8 mouse cellular contexts compared by ENCODE assay signal in the genomic region with DNA sequence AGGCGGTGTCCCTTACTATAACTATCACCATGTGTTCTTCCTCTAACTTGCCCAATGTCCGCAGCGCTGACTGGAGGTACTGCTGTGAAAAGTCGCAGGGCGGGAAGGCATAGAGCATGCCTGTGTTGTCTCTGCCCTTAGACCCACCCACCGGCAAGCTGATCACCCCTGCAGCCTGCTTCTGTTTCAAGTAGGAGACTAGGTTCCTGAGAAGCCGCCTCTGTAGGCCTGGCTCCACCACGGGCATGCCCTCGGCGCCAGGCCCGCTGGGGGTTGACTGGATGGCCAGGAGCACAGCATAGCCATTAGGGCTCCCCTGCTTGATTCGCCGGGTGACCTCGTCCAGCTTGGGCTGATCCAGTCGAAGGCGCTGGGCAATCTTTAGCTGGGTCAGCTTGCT. TPM values are rescaled to one million over a fixed set of nuclear protein-coding genes. Genes with fewer than 3 reads are reported as not detected.
A peak's percentile ranks its signal among the peaks of the same experiment; 100 is the strongest.
DNase-seq lines count a peak whose midpoint lies in the region; ATAC-seq and TF ChIP-seq lines count a peak whose summit lies in the region.

No protein-coding gene starts in this region.

- peaks cover 64% of the 10 kb centered on the region for H3K36me3 ChIP-seq in kidney, embryonic 15.5 days
- H3K36me3 ChIP-seq in G1E (replicated peaks): peaks cover 78% of the 10 kb centered on the region
- peaks cover 72% of the 10 kb centered on the region for H3K36me3 ChIP-seq in limb, embryonic 14.5 days (ENCODE audit: control insufficient read depth, insufficient read depth, low read length)
- peaks cover 40% of the 10 kb centered on the region for H3K36me3 ChIP-seq in stomach, embryonic 14.5 days (ENCODE audit: control insufficient read depth, insufficient read depth, low read length)

- H3K4me1 ChIP-seq in kidney, embryonic 15.5 days: peaks cover 61% of the 10 kb centered on the region
- H3K4me1 ChIP-seq in G1E (ENCODE audit: insufficient read depth, low read depth, low read length): peaks cover 65% of the 10 kb centered on the region
- peaks cover 2% of the 10 kb centered on the region; the same call in 1 of the 2 replicates for H3K4me1 ChIP-seq in embryonic fibroblast, embryonic 13.5 days (ENCODE audit: control insufficient read depth, insufficient read depth, low read length)
- H3K4me1 ChIP-seq in limb, embryonic 14.5 days (ENCODE audit: control insufficient read depth, insufficient read depth, low read length): peaks cover 23% of the 10 kb centered on the region
- peaks cover 27% of the 10 kb centered on the region for H3K4me1 ChIP-seq in stomach, embryonic 14.5 days (ENCODE audit: control insufficient read depth, insufficient read depth, low read length)

- no peak for TF ChIP-seq CTCF in G1E (IDR thresholded peaks at IDR 0.05; ENCODE audit: low read depth, low read length)
- no peak for TF ChIP-seq CTCF in embryonic fibroblast, embryonic 13.5 days (IDR thresholded peaks at IDR 0.05; ENCODE audit: borderline replicate concordance, insufficient read depth, low read length)

- H3K27me3 ChIP-seq in kidney, embryonic 15.5 days: no peaks in the 10 kb centered on the region
- H3K27me3 ChIP-seq in G1E (ENCODE audit: insufficient read depth, low read length): no peaks in the 10 kb centered on the region
- H3K27me3 ChIP-seq in limb, embryonic 14.5 days (ENCODE audit: control insufficient read depth, insufficient read depth, low read length): no peaks in the 10 kb centered on the region
- no peaks in the 10 kb centered on the region for H3K27me3 ChIP-seq in stomach, embryonic 14.5 days (ENCODE audit: control insufficient read depth, insufficient read depth, low read length)

- H3K27ac ChIP-seq in kidney, embryonic 15.5 days: no peak overlapping the region
- H3K27ac ChIP-seq in embryonic fibroblast, embryonic 13.5 days (ENCODE audit: insufficient read depth, low read length): no peak overlapping the region
- H3K27ac ChIP-seq in limb, embryonic 14.5 days (replicated peaks; ENCODE audit: low read depth, low read length): no peak overlapping the region; the same call in 1 of the 2 replicates
- H3K27ac ChIP-seq in stomach, embryonic 14.5 days (ENCODE audit: low read length): no peak overlapping the region

- H3K4me2 ChIP-seq in kidney, embryonic 15.5 days: peak overlapping the region; percentile 98
- H3K4me2 ChIP-seq in limb, embryonic 14.5 days (replicated peaks; ENCODE audit: low read depth, low read length, severe bottlenecking): peak overlapping the region; percentile 95
- peak overlapping the region; percentile 99 for H3K4me2 ChIP-seq in stomach, embryonic 14.5 days (replicated peaks; ENCODE audit: low read depth, low read length)

- peak overlapping the region; percentile 97 for H3K9ac ChIP-seq in kidney, embryonic 15.5 days
- peak overlapping the region; percentile 98 for H3K9ac ChIP-seq in limb, embryonic 14.5 days (ENCODE audit: low read depth, low read length, severe bottlenecking)
- H3K9ac ChIP-seq in stomach, embryonic 14.5 days (replicated peaks; ENCODE audit: low read depth, low read length): peak overlapping the region; percentile 34; the same call in 1 of the 2 replicates

- no peaks in the 10 kb centered on the region for H3K9me3 ChIP-seq in kidney, embryonic 15.5 days (replicated peaks)
- H3K9me3 ChIP-seq in G1E (replicated peaks): no peaks in the 10 kb centered on the region
- H3K9me3 ChIP-seq in limb, embryonic 14.5 days (ENCODE audit: control insufficient read depth, low read length): no peaks in the 10 kb centered on the region
- no peaks in the 10 kb centered on the region for H3K9me3 ChIP-seq in stomach, embryonic 14.5 days (ENCODE audit: control insufficient read depth, low read depth, low read length)

- DNase-seq in kidney, adult 11 months: no peak
- peak; percentile 4 for DNase-seq in G1E (ENCODE audit: low spot score)
- no peak for DNase-seq in limb, embryonic 14.5 days (ENCODE audit: low spot score)
- no peak for DNase-seq in layer of hippocampus, postnatal 36 days

- H3K4me3 ChIP-seq in kidney, embryonic 15.5 days (replicated peaks): peak overlapping the region; percentile 94
- H3K4me3 ChIP-seq in G1E (ENCODE audit: low read depth, low read length): peak overlapping the region; percentile 79; the same call in 1 of the 2 replicates
- peak overlapping the region; percentile 50 for H3K4me3 ChIP-seq in embryonic fibroblast, embryonic 13.5 days (ENCODE audit: insufficient read depth, low read length)
- peak overlapping the region; percentile 93 for H3K4me3 ChIP-seq in limb, embryonic 14.5 days (replicated peaks; ENCODE audit: low read length)
- peak overlapping the region; percentile 87 for H3K4me3 ChIP-seq in stomach, embryonic 14.5 days (ENCODE audit: low read depth, low read length)

- no peak for ATAC-seq in kidney, embryonic 15.5 days (replicated peaks; ENCODE audit: low FRiP score)
- ATAC-seq in G1E (ENCODE audit: extremely low read depth, insufficient number of reproducible peaks, low FRiP score, poor library complexity, severe bottlenecking): no peak
- no peak for ATAC-seq in limb, embryonic 14.5 days (ENCODE audit: low FRiP score, low read depth)
- ATAC-seq in stomach, embryonic 14.5 days (ENCODE audit: insufficient number of reproducible peaks, insufficient read depth, low FRiP score, low read depth): no peak
- ATAC-seq in frontal cortex, adult (ENCODE audit: low TSS enrichment): no peak

- no peak for TF ChIP-seq POLR2A in embryonic fibroblast, embryonic 13.5 days (IDR thresholded peaks at IDR 0.05; ENCODE audit: low read depth, low read length)
- TF ChIP-seq POLR2A in limb, embryonic 14.5 days (IDR thresholded peaks at IDR 0.05; ENCODE audit: borderline replicate concordance, extremely low read depth, insufficient read depth, insufficient read length): no peak

- 18% methylated on average over 16 of the region's 16 CpGs for WGBS in kidney, embryonic 15.5 days
- 30% methylated on average over 16 of the region's 16 CpGs for WGBS in limb, embryonic 14.5 days
- 21% methylated on average over 16 of the region's 16 CpGs for WGBS in stomach, embryonic 14.5 days

RNA-seq across cellular contexts. Expression of gene Rbm15b, which starts 2.9 kb away (rescaled TPM):
- polyA plus RNA-seq in kidney, embryonic 15.5 days (2015; fragmentation: Nextera tagmentation; extraction: Ambion mirVana): 9.6 and 11.8 TPM in 2 replicates
- total RNA-seq in G1E (2014; fragmentation: Nextera tagmentation): 20.3 and 21.8 TPM in 2 replicates
- total RNA-seq in G1E (2017): 21.9 and 27.6 TPM in 2 replicates
- 23.5 and 30.0 TPM in 2 replicates for polyA plus RNA-seq in G1E (2012)
- 36.8 and 43.6 TPM in 2 replicates for polyA plus RNA-seq in embryonic fibroblast, embryonic 13.5 days (2011; ENCODE audit: insufficient read length, low read depth, missing spikeins)
- polyA plus RNA-seq in limb, embryonic 14.5 days (2012; rRNA removed): 18.8 and 20.4 TPM in 2 replicates
- 21.3 and 22.3 TPM in 2 replicates for polyA plus RNA-seq in limb, embryonic 14.5 days (2014; fragmentation: Nextera tagmentation; extraction: Ambion mirVana)
- 15.0 and 17.0 TPM in 2 replicates for polyA plus RNA-seq in stomach, embryonic 14.5 days (2014; fragmentation: Nextera tagmentation; extraction: Ambion mirVana)
- 10 to 100 TPM; 48.6 to 57.0 TPM for total RNA-seq in layer of hippocampus, postnatal 36 days (2021)

RNA-seq across cellular contexts. Expression of gene Manf, which starts 7.5 kb away (rescaled TPM):
- polyA plus RNA-seq in kidney, embryonic 15.5 days (2015; fragmentation: Nextera tagmentation; extraction: Ambion mirVana): 308 and 334 TPM in 2 replicates
- 142 and 198 TPM in 2 replicates for total RNA-seq in G1E (2014; fragmentation: Nextera tagmentation)
- 116 and 146 TPM in 2 replicates for total RNA-seq in G1E (2017)
- 32.8 and 64.7 TPM in 2 replicates for polyA plus RNA-seq in G1E (2012)
- 290 and 304 TPM in 2 replicates for polyA plus RNA-seq in embryonic fibroblast, embryonic 13.5 days (2011; ENCODE audit: insufficient read length, low read depth, missing spikeins)
- polyA plus RNA-seq in limb, embryonic 14.5 days (2012; rRNA removed): 79.7 and 110 TPM in 2 replicates
- 230 and 268 TPM in 2 replicates for polyA plus RNA-seq in limb, embryonic 14.5 days (2014; fragmentation: Nextera tagmentation; extraction: Ambion mirVana)
- polyA plus RNA-seq in stomach, embryonic 14.5 days (2014; fragmentation: Nextera tagmentation; extraction: Ambion mirVana): 185 and 220 TPM in 2 replicates
- 100 to 1,000 TPM; 152 to 209 TPM for total RNA-seq in layer of hippocampus, postnatal 36 days (2021)

Comparison
In these comparisons a context has a peak if more than half of its experiments do, and no peak if none do; other contexts are left out.
1. H3K9ac ChIP-seq: peak in every context shown above with its lines; median percentile 98 in limb, embryonic 14.5 days; 97 in kidney, embryonic 15.5 days; 34 in stomach, embryonic 14.5 days.